Mouse (Mus musculus) olfactory bulb, adult 2 months (tissue): Measurements from ENCODE around the gene Sft2d2.

ENCODE experiments used
- CTCF ChIP-seq: fragments of 200-500 bp; IDR thresholded peaks from 2 replicates; pipeline ENCODE4 v1.5.1; 2012; ENCODE audit warnings: low read depth, mild to moderate bottlenecking, low read length, moderate library complexity; ENCODE audit not compliant: insufficient read depth
- POLR2A ChIP-seq: fragments of 200-500 bp; IDR thresholded peaks from 2 replicates; pipeline ENCODE4 v1.6.1; 2012; ENCODE audit warnings: mild to moderate bottlenecking, low read depth, low read length, moderate library complexity; ENCODE audit not compliant: insufficient read depth

GRCm38 (mm10) chr1:165170157-165170556 is 24.1 kb downstream of the Sft2d2 start:
- no peak for TF ChIP-seq CTCF
- no peak for TF ChIP-seq POLR2A
